Mouse (Mus musculus): ENCODE data around the gene Slc38a1. TPM values are rescaled to one million over a fixed set of nuclear protein-coding genes. Genes with fewer than 3 reads are reported as not detected.

The Slc38a1 gene
- polyA plus RNA-seq, 1 experiment from 2014 or later, result 158 TPM

GRCm38 (mm10) chr15:96566850-96567271 lies 75.9 kb downstream of the Slc38a1 start:
- no peak for ATAC-seq
- Histone ChIP-seq H3K9me3 (ENCODE audit: control insufficient read depth, low read length) (no peaks in the 10 kb centered on the region), H3K4me1 (replicated peaks; ENCODE audit: control insufficient read depth, insufficient read depth, low read length) (no peaks in the 10 kb centered on the region), H3K36me3 (ENCODE audit: control insufficient read depth, insufficient read depth) (no peaks in the 10 kb centered on the region), H3K4me3 (replicated peaks; ENCODE audit: low read length) (peak overlapping the region; percentile 27), H3K9ac (replicated peaks; ENCODE audit: low read depth, low read length) (no peak overlapping the region), H3K27ac (ENCODE audit: low read length) (no peak overlapping the region), H3K4me2 (ENCODE audit: low read length) (peak overlapping the region; percentile 51), H3K27me3 (replicated peaks; ENCODE audit: control insufficient read depth, insufficient read depth, low read length) (no peaks in the 10 kb centered on the region)
- 8% methylated on average over 14 of the region's 14 CpGs for WGBS

- 76% methylated on average over 1 of the region's 1 CpGs for WGBS
- H3K36me3 ChIP-seq (ENCODE audit: control insufficient read depth, insufficient read depth), result no peaks in the 10 kb centered on the region
- no peaks in the 10 kb centered on the region for H3K9me3 ChIP-seq (ENCODE audit: control insufficient read depth, low read length)
- no peak overlapping the region for H3K4me3 ChIP-seq (replicated peaks; ENCODE audit: low read length)
- no peaks in the 10 kb centered on the region for H3K27me3 ChIP-seq (replicated peaks; ENCODE audit: control insufficient read depth, insufficient read depth, low read length)
- H3K9ac ChIP-seq (replicated peaks; ENCODE audit: low read depth, low read length), result no peak overlapping the region
- no peak overlapping the region for H3K27ac ChIP-seq (ENCODE audit: low read length)
- H3K4me2 ChIP-seq (ENCODE audit: low read length), result no peak overlapping the region
- ATAC-seq, result no peak
- H3K4me1 ChIP-seq (replicated peaks; ENCODE audit: control insufficient read depth, insufficient read depth, low read length), result no peaks in the 10 kb centered on the region
These were observed 78.9 kb downstream of the Slc38a1 start for GRCm38 (mm10) chr15:96563852-96564251.

GRCm38 (mm10) chr15:96562521-96562920 lies 80.2 kb downstream of the Slc38a1 start:
- no peak for ATAC-seq
- H3K27ac ChIP-seq (ENCODE audit: low read length), result no peak overlapping the region
- H3K4me3 ChIP-seq (replicated peaks; ENCODE audit: low read length), result no peak overlapping the region
- no peaks in the 10 kb centered on the region for H3K36me3 ChIP-seq (ENCODE audit: control insufficient read depth, insufficient read depth)
- no peak overlapping the region for H3K4me2 ChIP-seq (ENCODE audit: low read length)
- no peaks in the 10 kb centered on the region for H3K9me3 ChIP-seq (ENCODE audit: control insufficient read depth, low read length)
- H3K4me1 ChIP-seq (replicated peaks; ENCODE audit: control insufficient read depth, insufficient read depth, low read length), result no peaks in the 10 kb centered on the region
- H3K9ac ChIP-seq (replicated peaks; ENCODE audit: low read depth, low read length), result no peak overlapping the region
- WGBS, result 96% methylated on average over 5 of the region's 5 CpGs
- no peaks in the 10 kb centered on the region for H3K27me3 ChIP-seq (replicated peaks; ENCODE audit: control insufficient read depth, insufficient read depth, low read length)

- no peak for ATAC-seq
- 90% methylated on average over 14 of the region's 14 CpGs for WGBS
These were observed 82.0 kb downstream of the Slc38a1 start for GRCm38 (mm10) chr15:96560576-96561298.

GRCm38 (mm10) chr15:96551569-96552380 lies 90.9 kb downstream of the Slc38a1 start:
- peak; percentile 66 for ATAC-seq
- Histone ChIP-seq H3K9me3 (ENCODE audit: control insufficient read depth, low read length) (no peaks in the 10 kb centered on the region), H3K27ac (ENCODE audit: low read length) (no peak overlapping the region), H3K9ac (replicated peaks; ENCODE audit: low read depth, low read length) (no peak overlapping the region), H3K4me2 (ENCODE audit: low read length) (no peak overlapping the region), H3K27me3 (replicated peaks; ENCODE audit: control insufficient read depth, insufficient read depth, low read length) (no peaks in the 10 kb centered on the region), H3K36me3 (ENCODE audit: control insufficient read depth, insufficient read depth) (no peaks in the 10 kb centered on the region), H3K4me3 (replicated peaks; ENCODE audit: low read length) (no peak overlapping the region), H3K4me1 (replicated peaks; ENCODE audit: control insufficient read depth, insufficient read depth, low read length) (peaks cover 9% of the 10 kb centered on the region; the same call in 1 of the 2 replicates)
- 66% methylated on average over 9 of the region's 9 CpGs for WGBS

More at GRCm38 (mm10) chr15:96560576-96561298, 82.0 kb downstream of the Slc38a1 start:
- no peaks in the 10 kb centered on the region for H3K27me3 ChIP-seq (replicated peaks; ENCODE audit: control insufficient read depth, insufficient read depth, low read length)
- H3K4me2 ChIP-seq (ENCODE audit: low read length), result no peak overlapping the region
- no peaks in the 10 kb centered on the region for H3K9me3 ChIP-seq (ENCODE audit: control insufficient read depth, low read length)
- no peaks in the 10 kb centered on the region for H3K4me1 ChIP-seq (replicated peaks; ENCODE audit: control insufficient read depth, insufficient read depth, low read length)
- no peak overlapping the region for H3K4me3 ChIP-seq (replicated peaks; ENCODE audit: low read length)
- no peak overlapping the region for H3K27ac ChIP-seq (ENCODE audit: low read length)
- no peak overlapping the region for H3K9ac ChIP-seq (replicated peaks; ENCODE audit: low read depth, low read length)
- no peaks in the 10 kb centered on the region for H3K36me3 ChIP-seq (ENCODE audit: control insufficient read depth, insufficient read depth)

- Histone ChIP-seq H3K9me3 (ENCODE audit: control insufficient read depth, low read length) (no peaks in the 10 kb centered on the region), H3K27me3 (replicated peaks; ENCODE audit: control insufficient read depth, insufficient read depth, low read length) (no peaks in the 10 kb centered on the region), H3K4me1 (replicated peaks; ENCODE audit: control insufficient read depth, insufficient read depth, low read length) (peaks cover 9% of the 10 kb centered on the region; the same call in 1 of the 2 replicates), H3K4me3 (replicated peaks; ENCODE audit: low read length) (no peak overlapping the region), H3K9ac (replicated peaks; ENCODE audit: low read depth, low read length) (no peak overlapping the region), H3K4me2 (ENCODE audit: low read length) (no peak overlapping the region), H3K36me3 (ENCODE audit: control insufficient read depth, insufficient read depth) (no peaks in the 10 kb centered on the region), H3K27ac (ENCODE audit: low read length) (no peak overlapping the region)
- WGBS, result 89% methylated on average over 8 of the region's 8 CpGs
- ATAC-seq, result no peak
These were observed 91.6 kb downstream of the Slc38a1 start for GRCm38 (mm10) chr15:96551107-96551506.

- Histone ChIP-seq H3K9ac (replicated peaks; ENCODE audit: low read depth, low read length) (no peak overlapping the region), H3K4me2 (ENCODE audit: low read length) (no peak overlapping the region), H3K4me1 (replicated peaks; ENCODE audit: control insufficient read depth, insufficient read depth, low read length) (peaks cover 9% of the 10 kb centered on the region; the same call in 1 of the 2 replicates), H3K27ac (ENCODE audit: low read length) (0 out of 2 replicates have a peak overlapping the region, but pooled peaks have one; percentile 12), H3K27me3 (replicated peaks; ENCODE audit: control insufficient read depth, insufficient read depth, low read length) (no peaks in the 10 kb centered on the region), H3K36me3 (ENCODE audit: control insufficient read depth, insufficient read depth) (no peaks in the 10 kb centered on the region), H3K9me3 (ENCODE audit: control insufficient read depth, low read length) (no peaks in the 10 kb centered on the region), H3K4me3 (replicated peaks; ENCODE audit: low read length) (no peak overlapping the region)
- 0 out of 2 replicates have a peak, but pooled peaks have one; percentile 16 for ATAC-seq
- WGBS, result 62% methylated on average over 9 of the region's 9 CpGs
These were observed 94.3 kb downstream of the Slc38a1 start for GRCm38 (mm10) chr15:96548363-96548762.

GRCm38 (mm10) chr15:96547256-96548195 lies 95.2 kb downstream of the Slc38a1 start:
- Histone ChIP-seq H3K27ac (ENCODE audit: low read length) (peak overlapping the region; percentile 54), H3K9me3 (ENCODE audit: control insufficient read depth, low read length) (no peaks in the 10 kb centered on the region)
- ATAC-seq, result peak; percentile 85

More at GRCm38 (mm10) chr15:96547256-96548195, 95.2 kb downstream of the Slc38a1 start:
- no peak overlapping the region for H3K4me3 ChIP-seq (replicated peaks; ENCODE audit: low read length)
- no peak overlapping the region for H3K9ac ChIP-seq (replicated peaks; ENCODE audit: low read depth, low read length)
- no peaks in the 10 kb centered on the region for H3K27me3 ChIP-seq (replicated peaks; ENCODE audit: control insufficient read depth, insufficient read depth, low read length)
- no peaks in the 10 kb centered on the region for H3K36me3 ChIP-seq (ENCODE audit: control insufficient read depth, insufficient read depth)
- 19% methylated on average over 21 of the region's 21 CpGs for WGBS
- peaks cover 9% of the 10 kb centered on the region; the same call in 1 of the 2 replicates for H3K4me1 ChIP-seq (replicated peaks; ENCODE audit: control insufficient read depth, insufficient read depth, low read length)
- no peak overlapping the region for H3K4me2 ChIP-seq (ENCODE audit: low read length)

All from forebrain, embryonic 16.5 days (tissue).